Mouse (Mus musculus): ENCODE data around the gene Lap3.

DNA sequence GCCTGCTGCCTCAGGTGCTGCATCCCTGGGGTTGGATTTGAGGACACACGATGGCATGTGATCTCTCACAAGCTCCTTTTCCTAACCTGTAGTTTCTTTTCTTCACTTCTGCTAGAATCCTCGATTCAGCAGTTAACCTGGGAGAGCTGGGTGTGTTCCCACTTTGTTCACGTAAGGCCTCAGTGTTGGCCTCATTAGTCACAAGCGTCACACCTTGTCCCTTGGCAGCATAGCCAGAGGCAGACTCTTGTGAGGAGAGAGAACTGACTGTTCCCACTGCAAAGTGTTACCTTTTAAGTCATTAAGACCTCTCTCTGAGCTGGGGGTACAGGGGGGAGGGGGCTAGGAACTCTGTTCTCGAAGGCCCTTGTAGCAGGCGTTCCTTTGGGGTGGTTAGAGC lies 19.7 kb downstream of the Lap3 start:
- TF ChIP-seq GATA1 (IDR thresholded peaks at IDR 0.05; ENCODE audit: borderline replicate concordance, low read length): no peak
- no peak for TF ChIP-seq FLI1 (IDR thresholded peaks at IDR 0.05; ENCODE audit: low read length)

Measured in megakaryocyte, embryonic 14.5 days (primary cell).